Mouse (Mus musculus) bone marrow macrophage, adult 2 months (primary cell): Measurements from ENCODE around the gene Exoc6.

ENCODE experiments used
- CTCF ChIP-seq: IDR thresholded peaks from 2 replicates; pipeline ENCODE4 v1.5.1; 2012; ENCODE audit warnings: low read depth, mild to moderate bottlenecking, low read length, moderate library complexity
- POLR2A ChIP-seq: IDR thresholded peaks from 2 replicates; pipeline ENCODE4 v1.6.1; 2012; ENCODE audit warnings: mild to moderate bottlenecking, low read depth, low read length, borderline replicate concordance

DNA sequence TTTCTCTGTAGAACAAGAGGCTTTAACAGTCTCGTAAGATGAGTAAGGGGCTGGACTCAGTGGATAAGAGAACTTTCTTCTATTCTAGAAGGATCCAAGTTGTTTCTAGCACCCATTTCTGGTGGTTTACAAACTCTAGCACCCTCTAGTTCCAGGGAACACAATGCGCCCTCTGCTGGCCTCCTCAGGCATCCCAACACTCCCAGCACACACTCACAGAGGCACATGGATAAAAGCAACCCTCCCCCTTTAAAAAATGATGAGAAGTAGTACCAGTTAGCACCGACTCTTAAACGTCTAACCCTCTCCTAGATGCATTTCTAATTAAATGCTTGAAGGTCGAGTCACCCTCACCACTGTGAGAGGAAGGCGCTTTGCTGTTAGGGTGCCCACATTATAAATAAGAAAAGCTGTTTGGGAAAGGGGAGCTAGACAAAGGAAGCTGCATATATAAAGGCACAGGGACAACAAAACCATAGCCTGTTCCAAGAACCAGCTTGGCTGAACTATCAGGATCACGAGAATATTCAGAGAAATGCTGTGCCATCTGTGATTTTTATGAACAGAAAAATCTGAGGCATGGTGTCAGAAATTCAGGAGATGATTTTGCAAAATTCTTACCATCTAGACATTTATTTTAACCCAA lies 18.9 kb upstream of the Exoc6 start:
- TF ChIP-seq POLR2A (no peak), CTCF (peak; percentile 80)
